Mouse (Mus musculus): ENCODE measurements around the gene Ctbp2. TPM values are rescaled to one million over a fixed set of nuclear protein-coding genes. Genes with fewer than 3 reads are reported as not detected.

The Ctbp2 gene
- polyA plus RNA-seq, 1 experiment from 2014 or later, result 46.8 TPM

DNA sequence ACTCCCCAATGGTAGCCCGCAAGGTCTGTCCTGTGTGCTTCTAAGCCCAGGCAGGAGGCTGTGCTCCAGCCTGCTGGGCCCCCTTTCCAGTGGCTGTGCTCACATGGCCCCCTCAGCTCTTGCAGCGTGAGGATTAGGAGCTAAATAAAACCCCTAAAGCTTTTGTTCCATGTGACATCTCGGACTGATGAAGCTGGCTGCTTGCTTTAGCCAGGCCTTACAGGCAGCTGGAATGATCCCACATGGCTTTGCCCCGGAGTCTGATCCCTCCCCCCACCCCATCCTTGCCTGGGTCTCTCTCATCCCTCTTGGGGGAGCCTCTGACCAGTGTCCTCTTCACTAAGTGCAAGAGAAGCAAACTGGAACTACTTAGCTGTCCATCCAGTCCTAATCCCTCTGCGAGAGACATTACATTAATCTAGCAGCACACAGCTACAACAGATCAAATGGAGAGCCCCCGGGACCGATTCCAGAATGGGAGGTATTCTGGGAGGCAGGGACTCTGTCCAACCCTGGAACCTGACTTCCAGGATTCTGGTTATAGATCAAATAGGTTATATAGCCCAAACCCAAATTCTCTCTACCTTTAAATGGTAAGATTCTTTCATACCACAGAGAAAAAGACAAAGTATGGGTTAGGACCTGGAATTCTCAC lies 108.6 kb downstream of the Ctbp2 start:
- Histone ChIP-seq H3K9me3 (no peaks in the 10 kb centered on the region), H3K4me1 (peaks cover 90% of the 10 kb centered on the region), H3K27ac (replicated peaks) (peak overlapping the region; percentile 82), H3K36me3 (peaks cover 9% of the 10 kb centered on the region; the same call in 1 of the 2 replicates), H3K4me3 (no peak overlapping the region), H3K27me3 (replicated peaks) (no peaks in the 10 kb centered on the region), H3K4me2 (peak overlapping the region; percentile 36), H3K9ac (peak overlapping the region; percentile 54)
- no peak for ATAC-seq (ENCODE audit: extremely low read depth, insufficient number of reproducible peaks, low FRiP score, low TSS enrichment)
- WGBS, result 29% methylated on average over 7 of the region's 7 CpGs

DNA sequence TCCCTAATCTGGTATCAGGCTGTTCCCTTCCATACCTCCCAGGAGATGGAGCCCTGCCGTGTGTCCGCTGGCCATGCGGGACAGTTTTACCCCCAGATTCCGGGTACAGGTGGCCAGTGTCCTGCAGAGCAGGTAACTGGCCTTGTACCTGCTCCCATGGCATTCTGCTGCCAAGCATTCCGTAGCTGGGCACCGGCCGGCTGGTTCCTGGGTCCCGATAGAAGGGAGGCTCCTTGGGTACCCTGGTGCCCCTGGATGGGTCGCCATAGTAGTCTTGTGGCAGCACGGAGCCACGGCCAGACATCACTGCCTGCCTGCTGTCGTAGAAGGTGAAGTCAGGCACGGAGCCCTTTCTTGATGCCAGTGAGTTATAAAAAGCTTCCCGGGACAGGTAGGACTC lies 109.5 kb downstream of the Ctbp2 start:
- no peak for ATAC-seq (ENCODE audit: extremely low read depth, insufficient number of reproducible peaks, low FRiP score, low TSS enrichment)
- Histone ChIP-seq H3K36me3 (peaks cover 18% of the 10 kb centered on the region), H3K4me3 (no peak overlapping the region), H3K9me3 (no peaks in the 10 kb centered on the region), H3K27me3 (replicated peaks) (no peaks in the 10 kb centered on the region), H3K4me2 (peak overlapping the region; percentile 36), H3K27ac (replicated peaks) (peak overlapping the region; percentile 82), H3K4me1 (peaks cover 90% of the 10 kb centered on the region), H3K9ac (peak overlapping the region; percentile 54)
- 90% methylated on average over 14 of the region's 14 CpGs for WGBS

- Histone ChIP-seq H3K9me3 (no peaks in the 10 kb centered on the region), H3K4me3 (no peak overlapping the region), H3K9ac (no peak overlapping the region), H3K36me3 (peaks cover 22% of the 10 kb centered on the region), H3K4me2 (no peak overlapping the region), H3K27me3 (replicated peaks) (no peaks in the 10 kb centered on the region), H3K27ac (replicated peaks) (no peak overlapping the region), H3K4me1 (peaks cover 90% of the 10 kb centered on the region)
- ATAC-seq (ENCODE audit: extremely low read depth, insufficient number of reproducible peaks, low FRiP score, low TSS enrichment), result no peak
- 85% methylated on average over 10 of the region's 10 CpGs for WGBS
Observed at GRCm38 (mm10) chr7:133013923-133014322, 110.2 kb downstream of the Ctbp2 start.

- no peak for ATAC-seq (ENCODE audit: extremely low read depth, insufficient number of reproducible peaks, low FRiP score, low TSS enrichment)
- Histone ChIP-seq H3K27ac (replicated peaks) (peak overlapping the region; percentile 91), H3K9me3 (no peaks in the 10 kb centered on the region), H3K4me2 (no peak overlapping the region), H3K4me1 (peaks cover 92% of the 10 kb centered on the region), H3K36me3 (peaks cover 22% of the 10 kb centered on the region), H3K27me3 (replicated peaks) (no peaks in the 10 kb centered on the region), H3K4me3 (no peak overlapping the region), H3K9ac (no peak overlapping the region)
- WGBS, result 46% methylated on average over 14 of the region's 14 CpGs
Observed at GRCm38 (mm10) chr7:133012637-133013366, 111.4 kb downstream of the Ctbp2 start.

GRCm38 (mm10) chr7:133011611-133012010 lies 112.5 kb downstream of the Ctbp2 start:
- Histone ChIP-seq H3K9me3 (no peaks in the 10 kb centered on the region), H3K4me3 (no peak overlapping the region), H3K27ac (replicated peaks) (peak overlapping the region; percentile 91), H3K4me2 (peak overlapping the region; percentile 48), H3K9ac (no peak overlapping the region), H3K36me3 (peaks cover 22% of the 10 kb centered on the region), H3K27me3 (replicated peaks) (no peaks in the 10 kb centered on the region), H3K4me1 (peaks cover 99% of the 10 kb centered on the region)
- ATAC-seq (ENCODE audit: extremely low read depth, insufficient number of reproducible peaks, low FRiP score, low TSS enrichment), result no peak
- 42% methylated on average over 4 of the region's 4 CpGs for WGBS

GRCm38 (mm10) chr7:133011191-133011590 lies 113.0 kb downstream of the Ctbp2 start:
- Histone ChIP-seq H3K4me2 (peak overlapping the region; percentile 48), H3K4me1 (peaks cover 99% of the 10 kb centered on the region), H3K36me3 (peaks cover 22% of the 10 kb centered on the region), H3K27me3 (replicated peaks) (no peaks in the 10 kb centered on the region), H3K9me3 (no peaks in the 10 kb centered on the region), H3K9ac (no peak overlapping the region), H3K4me3 (no peak overlapping the region), H3K27ac (replicated peaks) (peak overlapping the region; percentile 91)
- no peak; the same call in 1 of the 2 replicates for ATAC-seq (ENCODE audit: extremely low read depth, insufficient number of reproducible peaks, low FRiP score, low TSS enrichment)
- 18% methylated on average over 5 of the region's 5 CpGs for WGBS

DNA sequence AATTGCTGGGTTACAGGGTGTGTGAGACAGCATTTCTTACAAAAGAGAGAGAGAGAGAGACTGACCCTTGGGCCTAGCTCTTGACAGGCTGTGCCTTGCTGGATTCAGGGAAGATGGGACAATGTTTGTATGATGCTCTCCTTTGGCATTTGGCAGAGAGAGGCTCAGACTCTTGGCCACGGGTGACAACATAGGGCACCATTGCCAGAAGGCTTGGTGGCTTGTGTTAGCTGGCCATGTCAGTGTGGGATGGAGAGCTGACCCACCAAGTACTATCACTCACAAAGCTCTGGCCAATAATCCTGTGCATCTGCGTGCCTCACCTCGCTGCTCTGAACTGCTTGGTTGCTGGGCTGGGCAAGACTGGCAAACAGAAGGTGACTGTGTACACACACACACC lies 113.7 kb downstream of the Ctbp2 start:
- peaks cover 26% of the 10 kb centered on the region for H3K36me3 ChIP-seq
- no peak overlapping the region for H3K9ac ChIP-seq
- peaks cover 97% of the 10 kb centered on the region for H3K4me1 ChIP-seq
- H3K27me3 ChIP-seq (replicated peaks), result no peaks in the 10 kb centered on the region
- H3K27ac ChIP-seq (replicated peaks), result peak overlapping the region; percentile 91
- no peak for ATAC-seq (ENCODE audit: extremely low read depth, insufficient number of reproducible peaks, low FRiP score, low TSS enrichment)
- WGBS, result 76% methylated on average over 3 of the region's 3 CpGs
- H3K4me2 ChIP-seq, result peak overlapping the region; percentile 48
- H3K4me3 ChIP-seq, result no peak overlapping the region
- no peaks in the 10 kb centered on the region for H3K9me3 ChIP-seq

DNA sequence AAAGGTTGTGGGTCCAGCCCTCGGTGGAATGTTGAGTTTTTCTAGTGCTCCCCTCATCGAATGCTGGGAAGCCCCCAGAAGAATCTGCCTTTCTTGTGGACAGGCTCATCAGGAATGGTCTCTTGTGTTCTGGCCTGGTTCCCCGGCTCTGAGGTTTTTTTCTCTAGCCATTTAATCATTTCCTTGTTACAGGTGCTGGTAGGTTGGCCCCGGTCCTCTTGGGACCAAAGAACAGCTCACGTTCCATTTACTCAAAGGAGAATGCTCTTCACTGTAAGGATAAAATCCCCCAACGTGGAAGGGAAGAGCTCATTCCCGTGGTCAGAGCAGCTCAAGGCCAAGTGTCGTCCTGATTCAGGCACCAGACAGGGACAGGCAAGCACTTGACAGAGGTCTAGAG lies 114.5 kb downstream of the Ctbp2 start:
- no peaks in the 10 kb centered on the region for H3K27me3 ChIP-seq (replicated peaks)
- H3K36me3 ChIP-seq, result peaks cover 28% of the 10 kb centered on the region
- 74% methylated on average over 8 of the region's 8 CpGs for WGBS
- H3K4me3 ChIP-seq, result no peak overlapping the region
- no peak for ATAC-seq (ENCODE audit: extremely low read depth, insufficient number of reproducible peaks, low FRiP score, low TSS enrichment)
- peaks cover 95% of the 10 kb centered on the region for H3K4me1 ChIP-seq
- 0 out of 2 replicates have a peak overlapping the region, but pooled peaks have one; percentile 20 for H3K27ac ChIP-seq (replicated peaks)
- no peaks in the 10 kb centered on the region for H3K9me3 ChIP-seq
- H3K4me2 ChIP-seq, result no peak overlapping the region
- no peak overlapping the region for H3K9ac ChIP-seq

DNA sequence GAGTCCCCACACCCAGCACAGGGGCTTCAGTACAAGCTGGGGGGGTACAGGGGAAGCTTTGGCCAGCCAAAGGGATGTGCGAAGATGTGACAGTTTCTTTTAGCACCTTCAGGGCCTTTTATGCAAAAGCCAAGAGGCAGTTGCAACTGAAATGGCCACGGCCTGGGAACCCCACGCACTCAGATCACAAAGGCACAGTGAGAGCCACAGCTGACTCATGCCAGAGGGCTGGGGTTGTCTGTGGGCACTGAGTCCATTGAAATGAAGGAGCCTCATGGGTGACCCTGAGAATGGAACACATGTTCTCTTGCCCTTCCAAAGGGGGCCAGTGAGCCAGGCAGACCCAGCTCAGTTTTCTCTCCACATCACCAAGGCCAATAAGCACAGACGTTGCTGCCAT lies 115.5 kb downstream of the Ctbp2 start:
- Histone ChIP-seq H3K27me3 (replicated peaks) (no peaks in the 10 kb centered on the region), H3K4me2 (no peak overlapping the region), H3K27ac (replicated peaks) (no peak overlapping the region), H3K9me3 (no peaks in the 10 kb centered on the region), H3K4me3 (no peak overlapping the region), H3K9ac (no peak overlapping the region), H3K36me3 (peaks cover 23% of the 10 kb centered on the region), H3K4me1 (peaks cover 95% of the 10 kb centered on the region)
- WGBS, result 89% methylated on average over 4 of the region's 4 CpGs
- ATAC-seq (ENCODE audit: extremely low read depth, insufficient number of reproducible peaks, low FRiP score, low TSS enrichment), result no peak

DNA sequence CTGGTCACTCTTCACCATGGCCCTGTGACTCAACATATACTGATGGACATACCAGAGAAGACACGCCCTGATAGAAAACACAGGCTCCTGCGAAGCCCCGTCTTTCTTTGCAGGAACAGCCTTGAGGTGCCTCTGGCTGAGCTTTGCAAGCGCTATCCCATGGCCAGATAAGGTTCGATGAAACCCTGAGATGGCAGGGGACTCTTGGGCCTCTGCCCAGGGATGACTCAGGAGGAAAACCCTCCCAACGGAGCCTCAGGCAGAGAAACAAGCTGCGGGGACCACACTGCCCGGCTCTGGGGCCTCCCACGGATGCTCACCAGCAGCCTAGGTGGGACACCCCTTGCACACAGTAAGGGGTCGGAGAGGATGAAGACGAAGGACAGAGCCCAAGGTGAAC lies 116.8 kb downstream of the Ctbp2 start:
- Histone ChIP-seq H3K4me3 (no peak overlapping the region), H3K27me3 (replicated peaks) (no peaks in the 10 kb centered on the region), H3K9me3 (no peaks in the 10 kb centered on the region), H3K9ac (peak overlapping the region; percentile 19; the same call in 1 of the 2 replicates), H3K27ac (replicated peaks) (peak overlapping the region; percentile 48), H3K4me1 (peaks cover 88% of the 10 kb centered on the region), H3K36me3 (peaks cover 20% of the 10 kb centered on the region), H3K4me2 (peak overlapping the region; percentile 20; the same call in 1 of the 2 replicates)
- no peak for ATAC-seq (ENCODE audit: extremely low read depth, insufficient number of reproducible peaks, low FRiP score, low TSS enrichment)
- WGBS, result 32% methylated on average over 11 of the region's 11 CpGs

DNA sequence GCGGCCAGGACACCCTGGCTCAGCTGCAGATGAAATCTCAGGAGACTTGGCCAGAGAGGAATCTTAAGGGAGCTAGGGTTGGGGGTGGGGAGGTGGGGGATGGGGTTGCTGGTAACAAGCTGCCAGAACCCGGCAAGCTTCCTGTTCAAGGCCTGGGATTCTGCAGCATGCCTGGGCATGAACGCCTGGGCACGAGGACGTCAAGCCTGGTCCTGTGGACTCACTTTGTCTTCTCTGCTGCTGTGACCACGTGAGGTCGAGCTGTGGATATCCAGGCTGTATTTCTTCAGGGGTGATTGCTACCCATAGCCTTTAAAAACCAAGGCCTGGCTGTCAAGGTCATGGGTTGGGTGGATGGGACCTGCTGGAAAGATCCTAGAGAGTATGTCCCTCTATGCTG lies 118.4 kb downstream of the Ctbp2 start:
- ATAC-seq (ENCODE audit: extremely low read depth, insufficient number of reproducible peaks, low FRiP score, low TSS enrichment), result no peak
- H3K9ac ChIP-seq, result 0 out of 2 replicates have a peak overlapping the region, but pooled peaks have one; percentile 10
- H3K9me3 ChIP-seq, result no peaks in the 10 kb centered on the region
- H3K27ac ChIP-seq (replicated peaks), result no peak overlapping the region
- H3K4me3 ChIP-seq, result no peak overlapping the region
- H3K4me2 ChIP-seq, result no peak overlapping the region
- no peaks in the 10 kb centered on the region for H3K27me3 ChIP-seq (replicated peaks)
- WGBS, result 70% methylated on average over 7 of the region's 7 CpGs
- H3K36me3 ChIP-seq, result peaks cover 22% of the 10 kb centered on the region
- peaks cover 72% of the 10 kb centered on the region for H3K4me1 ChIP-seq
